Mouse (Mus musculus): Measurements from ENCODE around the gene Ucn. TPM values are rescaled to one million over a fixed set of nuclear protein-coding genes. Genes with fewer than 3 reads are reported as not detected.

The Ucn gene
- not detected in 2 replicates for polyA plus RNA-seq (2014; fragmentation: Nextera tagmentation; extraction: Ambion mirVana)

GRCm38 (mm10) chr5:31138241-31138967 is at the start of gene Ucn:
TSS of gene Ucn (minus strand) at chr5:31138829.
- Histone ChIP-seq H3K27ac (replicated peaks in 1 of 2; ENCODE audit: control insufficient read depth in 1 of 2, insufficient read depth in 1 of 2, low read depth in 2 of 2, low read length in 2 of 2) (no peak within 1 kb of the TSS), H3K36me3 (ENCODE audit: control insufficient read depth, insufficient read depth, low read length) (peaks cover 13% of the 10 kb centered on the region), H3K9me3 (ENCODE audit: control insufficient read depth, low read length) (no peaks in the 10 kb centered on the region), H3K4me3 (ENCODE audit: control insufficient read depth in 1 of 2, insufficient read depth in 1 of 2, low read depth in 1 of 2, low read length in 2 of 2) (peak within 1 kb of the TSS; percentile 32 to 36), H3K4me2 (ENCODE audit: low read length) (peak within 1 kb of the TSS; percentile 60), H3K4me1 (ENCODE audit: control insufficient read depth in 2 of 2, insufficient read depth in 2 of 2, low read length in 2 of 2) (peaks cover 15 to 21% of the 10 kb centered on the region in 2 experiments; a peak in 3 of 4 replicates), H3K27me3 (ENCODE audit: control insufficient read depth, insufficient read depth, low read length) (peaks cover 59% of the 10 kb centered on the region), H3K9ac (ENCODE audit: low read length) (no peak within 1 kb of the TSS)
- 0 out of 2 replicates have a peak, but pooled peaks have one; percentile 8 for ATAC-seq (ENCODE audit: insufficient number of reproducible peaks, insufficient read depth, low FRiP score, low read depth)
- 1% methylated on average over 51 of the region's 52 CpGs for WGBS

DNA sequence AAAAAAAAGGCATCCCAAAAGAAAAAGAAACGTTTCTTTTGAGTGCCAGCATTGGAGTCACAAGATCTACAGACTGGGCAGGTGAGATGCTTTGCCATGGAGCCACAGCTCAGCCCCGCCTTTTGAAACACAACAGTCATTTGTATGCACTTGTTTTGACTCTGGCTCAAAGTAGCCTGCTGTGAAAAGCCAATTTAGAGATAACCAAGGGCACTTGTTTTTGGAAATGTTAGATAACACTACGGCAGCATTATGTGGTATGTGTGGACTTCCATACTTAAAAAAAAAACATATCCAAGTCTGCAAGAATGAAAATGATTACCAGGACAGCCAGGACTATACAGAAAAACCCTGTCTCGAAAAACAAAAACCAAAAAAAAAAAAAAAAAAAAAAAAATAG is 45.0 kb upstream of the Ucn start:
- no peaks in the 10 kb centered on the region for H3K27me3 ChIP-seq (ENCODE audit: control insufficient read depth, insufficient read depth, low read length)
- no peak for ATAC-seq (ENCODE audit: insufficient number of reproducible peaks, insufficient read depth, low FRiP score, low read depth)
- no peak overlapping the region for H3K4me3 ChIP-seq (ENCODE audit: control insufficient read depth in 1 of 2, insufficient read depth in 1 of 2, low read depth in 1 of 2, low read length in 2 of 2)
- no peak overlapping the region for H3K27ac ChIP-seq (replicated peaks in 1 of 2; ENCODE audit: control insufficient read depth in 1 of 2, insufficient read depth in 1 of 2, low read depth in 2 of 2, low read length in 2 of 2)
- no peak overlapping the region for H3K4me2 ChIP-seq (ENCODE audit: low read length)
- WGBS = 37% methylated on average over 4 of the region's 4 CpGs
- H3K4me1 ChIP-seq (ENCODE audit: control insufficient read depth in 2 of 2, insufficient read depth in 2 of 2, low read length in 2 of 2) = peaks cover 0 to 7% of the 10 kb centered on the region in 2 experiments; a peak in 2 of 4 replicates
- H3K36me3 ChIP-seq (ENCODE audit: control insufficient read depth, insufficient read depth, low read length) = peaks cover 23% of the 10 kb centered on the region
- no peaks in the 10 kb centered on the region for H3K9me3 ChIP-seq (ENCODE audit: control insufficient read depth, low read length)
- H3K9ac ChIP-seq (ENCODE audit: low read length) = no peak overlapping the region

DNA sequence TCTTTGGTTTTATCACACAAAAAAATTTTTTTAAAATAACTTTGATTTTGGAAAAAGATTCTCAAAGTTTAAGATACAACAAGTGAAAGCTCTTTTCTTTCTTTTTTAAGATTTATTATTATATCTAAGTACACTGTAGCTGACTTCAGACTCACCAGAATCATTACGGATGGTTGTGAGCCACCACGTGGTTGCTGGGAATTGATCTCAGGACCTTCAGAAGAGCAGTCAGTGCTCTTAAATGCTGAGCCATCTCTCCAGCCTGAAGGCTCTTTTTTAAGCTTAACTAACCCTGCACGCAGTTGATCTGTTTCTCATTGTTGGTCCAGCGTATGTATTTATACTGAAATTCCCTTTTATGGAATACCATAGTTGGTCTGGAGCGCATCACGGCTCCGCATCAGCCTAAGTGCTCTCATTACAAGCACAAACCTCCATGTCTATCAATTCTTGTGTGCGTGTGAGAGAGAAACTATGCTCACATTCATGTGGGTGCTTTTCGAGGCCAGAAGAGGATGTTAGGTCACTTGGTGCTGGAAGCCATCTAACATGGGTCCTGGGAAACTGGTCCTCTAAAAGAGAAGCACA is 42.6 kb upstream of the Ucn start:
- H3K27me3 ChIP-seq (ENCODE audit: control insufficient read depth, insufficient read depth, low read length) = no peaks in the 10 kb centered on the region
- ATAC-seq (ENCODE audit: insufficient number of reproducible peaks, insufficient read depth, low FRiP score, low read depth) = no peak
- peaks cover 0 to 8% of the 10 kb centered on the region in 2 experiments; a peak in 2 of 4 replicates for H3K4me1 ChIP-seq (ENCODE audit: control insufficient read depth in 2 of 2, insufficient read depth in 2 of 2, low read length in 2 of 2)
- H3K4me2 ChIP-seq (ENCODE audit: low read length) = 0 out of 2 replicates have a peak overlapping the region, but pooled peaks have one; percentile 67
- no peaks in the 10 kb centered on the region for H3K36me3 ChIP-seq (ENCODE audit: control insufficient read depth, insufficient read depth, low read length)
- H3K9me3 ChIP-seq (ENCODE audit: control insufficient read depth, low read length) = no peaks in the 10 kb centered on the region
- peak overlapping the region in 1 of 2 experiments; percentile 82; a peak in 1 of 4 replicates for H3K4me3 ChIP-seq (ENCODE audit: control insufficient read depth in 1 of 2, insufficient read depth in 1 of 2, low read depth in 1 of 2, low read length in 2 of 2)
- no peak overlapping the region for H3K9ac ChIP-seq (ENCODE audit: low read length)
- no peak overlapping the region; a peak in 1 of 4 replicates for H3K27ac ChIP-seq (replicated peaks in 1 of 2; ENCODE audit: control insufficient read depth in 1 of 2, insufficient read depth in 1 of 2, low read depth in 2 of 2, low read length in 2 of 2)
- WGBS = 88% methylated on average over 9 of the region's 9 CpGs

GRCm38 (mm10) chr5:31179766-31180630 is 41.4 kb upstream of the Ucn start, which contains the start of the genes Gm29609 and Gtf3c2:
TSS of gene Gm29609 (minus strand) at chr5:31179911.
TSS of gene Gtf3c2 (minus strand) at chr5:31180144.
- Histone ChIP-seq H3K27ac (replicated peaks in 1 of 2; ENCODE audit: control insufficient read depth in 1 of 2, insufficient read depth in 1 of 2, low read depth in 2 of 2, low read length in 2 of 2) (peak within 1 kb of the TSS; percentile 93 to 98), H3K27me3 (ENCODE audit: control insufficient read depth, insufficient read depth, low read length) (no peaks in the 10 kb centered on the region), H3K4me3 (ENCODE audit: control insufficient read depth in 1 of 2, insufficient read depth in 1 of 2, low read depth in 1 of 2, low read length in 2 of 2) (peak within 1 kb of the TSS; percentile 74 to 82), H3K4me2 (ENCODE audit: low read length) (peak within 1 kb of the TSS; percentile 97), H3K4me1 (ENCODE audit: control insufficient read depth in 2 of 2, insufficient read depth in 2 of 2, low read length in 2 of 2) (peaks cover 0 to 8% of the 10 kb centered on the region in 2 experiments; a peak in 2 of 4 replicates), H3K9ac (ENCODE audit: low read length) (peak within 1 kb of the TSS; percentile 79), H3K36me3 (ENCODE audit: control insufficient read depth, insufficient read depth, low read length) (no peaks in the 10 kb centered on the region), H3K9me3 (ENCODE audit: control insufficient read depth, low read length) (no peaks in the 10 kb centered on the region)
- peak; percentile 98 for ATAC-seq (ENCODE audit: insufficient number of reproducible peaks, insufficient read depth, low FRiP score, low read depth)
- WGBS = under 1% methylated on average over 59 of the region's 59 CpGs

DNA sequence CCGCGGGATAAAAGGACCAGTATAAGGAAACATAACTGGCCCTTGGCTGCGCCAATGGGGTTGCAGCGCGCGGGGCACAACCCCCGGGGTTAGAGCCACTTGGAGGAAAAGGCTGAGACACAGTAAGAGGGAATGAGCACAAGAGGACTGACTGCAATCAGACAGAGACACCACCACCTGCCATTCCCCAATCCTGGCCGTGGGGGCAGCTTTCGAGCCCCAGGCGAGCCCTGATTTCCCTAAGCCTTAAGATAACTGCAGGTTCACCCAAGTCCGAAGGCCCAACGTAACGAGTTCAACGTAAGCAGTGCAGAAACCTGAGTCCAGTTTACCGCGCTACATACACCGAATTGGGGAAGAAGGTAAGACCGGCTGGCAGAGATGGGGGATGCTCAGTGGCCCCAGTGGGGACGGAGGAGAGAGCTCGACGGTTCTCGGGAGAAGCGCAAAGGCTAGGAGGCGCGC is 40.7 kb upstream of the Ucn start:
- Histone ChIP-seq H3K4me3 (ENCODE audit: control insufficient read depth in 1 of 2, insufficient read depth in 1 of 2, low read depth in 1 of 2, low read length in 2 of 2) (peak overlapping the region; percentile 74 to 82), H3K9me3 (ENCODE audit: control insufficient read depth, low read length) (no peaks in the 10 kb centered on the region), H3K4me1 (ENCODE audit: control insufficient read depth in 2 of 2, insufficient read depth in 2 of 2, low read length in 2 of 2) (peaks cover 0 to 8% of the 10 kb centered on the region in 2 experiments; a peak in 2 of 4 replicates), H3K36me3 (ENCODE audit: control insufficient read depth, insufficient read depth, low read length) (peaks cover 2% of the 10 kb centered on the region), H3K27me3 (ENCODE audit: control insufficient read depth, insufficient read depth, low read length) (no peaks in the 10 kb centered on the region), H3K4me2 (ENCODE audit: low read length) (peak overlapping the region; percentile 97), H3K9ac (ENCODE audit: low read length) (peak overlapping the region; percentile 79), H3K27ac (replicated peaks in 1 of 2; ENCODE audit: control insufficient read depth in 1 of 2, insufficient read depth in 1 of 2, low read depth in 2 of 2, low read length in 2 of 2) (peak overlapping the region; percentile 93 to 98)
- ATAC-seq (ENCODE audit: insufficient number of reproducible peaks, insufficient read depth, low FRiP score, low read depth) = peak; percentile 34; the same call in 1 of the 2 replicates
- WGBS = under 1% methylated on average over 25 of the region's 25 CpGs

- H3K27ac ChIP-seq (replicated peaks in 1 of 2; ENCODE audit: control insufficient read depth in 1 of 2, insufficient read depth in 1 of 2, low read depth in 2 of 2, low read length in 2 of 2) = no peak overlapping the region
- WGBS = 62% methylated on average over 4 of the region's 4 CpGs
These were observed 30.0 kb upstream of the Ucn start for GRCm38 (mm10) chr5:31168630-31169029.

DNA sequence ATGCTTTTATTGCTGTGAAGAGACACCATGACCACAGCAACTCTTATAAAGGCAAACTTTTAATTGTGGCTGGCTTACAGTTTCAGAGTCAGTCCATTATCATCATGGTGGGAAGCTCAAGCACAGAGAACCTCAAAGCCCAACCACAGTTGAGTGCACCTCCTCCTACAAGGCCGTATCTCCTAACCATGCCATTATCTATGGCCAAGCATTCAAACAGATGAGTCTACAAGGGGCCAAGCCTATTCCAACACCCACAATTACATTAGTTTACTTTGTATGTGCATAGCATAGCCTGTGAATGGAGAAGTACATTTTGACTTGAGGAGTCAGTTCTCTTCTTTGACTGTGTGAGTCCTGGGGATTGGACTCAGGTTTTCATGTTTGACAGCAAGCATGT is 26.2 kb upstream of the Ucn start:
- H3K36me3 ChIP-seq (ENCODE audit: control insufficient read depth, insufficient read depth, low read length) = peaks cover 98% of the 10 kb centered on the region
- no peak overlapping the region for H3K4me2 ChIP-seq (ENCODE audit: low read length)
- no peaks in the 10 kb centered on the region for H3K4me1 ChIP-seq (ENCODE audit: control insufficient read depth in 2 of 2, insufficient read depth in 2 of 2, low read length in 2 of 2)
- no peak for ATAC-seq (ENCODE audit: insufficient number of reproducible peaks, insufficient read depth, low FRiP score, low read depth)
- no peaks in the 10 kb centered on the region for H3K9me3 ChIP-seq (ENCODE audit: control insufficient read depth, low read length)
- no peak overlapping the region for H3K27ac ChIP-seq (replicated peaks in 1 of 2; ENCODE audit: control insufficient read depth in 1 of 2, insufficient read depth in 1 of 2, low read depth in 2 of 2, low read length in 2 of 2)
- 83% methylated on average over 1 of the region's 1 CpGs for WGBS
- no peak overlapping the region for H3K9ac ChIP-seq (ENCODE audit: low read length)
- H3K27me3 ChIP-seq (ENCODE audit: control insufficient read depth, insufficient read depth, low read length) = no peaks in the 10 kb centered on the region
- no peak overlapping the region for H3K4me3 ChIP-seq (ENCODE audit: control insufficient read depth in 1 of 2, insufficient read depth in 1 of 2, low read depth in 1 of 2, low read length in 2 of 2)

More at GRCm38 (mm10) chr5:31168630-31169029, 30.0 kb upstream of the Ucn start:
- H3K4me2 ChIP-seq (ENCODE audit: low read length) = no peak overlapping the region
- H3K4me3 ChIP-seq (ENCODE audit: control insufficient read depth in 1 of 2, insufficient read depth in 1 of 2, low read depth in 1 of 2, low read length in 2 of 2) = no peak overlapping the region
- no peak overlapping the region for H3K9ac ChIP-seq (ENCODE audit: low read length)
- H3K27me3 ChIP-seq (ENCODE audit: control insufficient read depth, insufficient read depth, low read length) = no peaks in the 10 kb centered on the region
- H3K9me3 ChIP-seq (ENCODE audit: control insufficient read depth, low read length) = no peaks in the 10 kb centered on the region
- H3K36me3 ChIP-seq (ENCODE audit: control insufficient read depth, insufficient read depth, low read length) = peaks cover 99% of the 10 kb centered on the region
- no peak for ATAC-seq (ENCODE audit: insufficient number of reproducible peaks, insufficient read depth, low FRiP score, low read depth)
- H3K4me1 ChIP-seq (ENCODE audit: control insufficient read depth in 2 of 2, insufficient read depth in 2 of 2, low read length in 2 of 2) = no peaks in the 10 kb centered on the region
